Mouse (Mus musculus) monocyte, adult 2 months (primary cell): ENCODE data around the gene Entpd1.

Source experiments
- DNase-seq, 2 experiments: peaks; one replicate each; pipeline ENCODE4 v3.0.0; 2022; ENCODE audit warnings: low spot score in 2 of 2, low read depth in 1 of 2

Gene Entpd1

GRCm38 (mm10) chr19:40788715-40789084, 176.5 kb downstream of the Entpd1 start:
- DNase-seq = no peak
